8 mouse cellular contexts compared by ENCODE assay signal in genomic region chr5:139252910-139253245, GRCm38 (mm10). TPM values are rescaled to one million over a fixed set of nuclear protein-coding genes. Genes with fewer than 3 reads are reported as not detected.
DNase-seq lines count a peak whose midpoint lies in the region; ATAC-seq and TF ChIP-seq lines count a peak whose summit lies in the region.

No protein-coding gene starts in this region.

- H3K27me3 ChIP-seq in kidney, adult 2 months (replicated peaks; ENCODE audit: control insufficient read depth, insufficient read depth, low read length), result no peaks in the 10 kb centered on the region
- H3K27me3 ChIP-seq in MEL (ENCODE audit: control insufficient read depth in 1 of 2, insufficient read depth in 2 of 2, low read length in 2 of 2), result no peaks in the 10 kb centered on the region
- H3K27me3 ChIP-seq in forebrain, embryonic 14.5 days (replicated peaks; ENCODE audit: control insufficient read depth, insufficient read depth, low read length), result no peaks in the 10 kb centered on the region
- H3K27me3 ChIP-seq in liver, embryonic 14.5 days (ENCODE audit: control insufficient read depth, insufficient read depth, low read length), result no peaks in the 10 kb centered on the region
- no peaks in the 10 kb centered on the region for H3K27me3 ChIP-seq in stomach, embryonic 16.5 days (ENCODE audit: control insufficient read depth, insufficient read depth, low read length)

- TF ChIP-seq POLR2A in kidney, adult 2 months (IDR thresholded peaks at IDR 0.05; ENCODE audit: low read depth, low read length), result no peak
- no peak; a peak in 1 of 4 replicates for TF ChIP-seq POLR2A in MEL (IDR thresholded peaks at IDR 0.05; ENCODE audit: control insufficient read depth in 1 of 2, insufficient read depth in 1 of 2, low read depth in 1 of 2, low read length in 2 of 2, poor library complexity in 1 of 2)

- no peak; the same call in 1 of the 2 replicates for ATAC-seq in forebrain, embryonic 14.5 days
- peak; percentile 72 for ATAC-seq in liver, embryonic 14.5 days (ENCODE audit: insufficient read depth)
- ATAC-seq in stomach, embryonic 16.5 days (ENCODE audit: insufficient read depth, low FRiP score), result peak; percentile 20

- TF ChIP-seq RAD21 in MEL (IDR thresholded peaks at IDR 0.05; ENCODE audit: low read depth, low read length), result no peak

- under 1% methylated on average over 7 of the region's 7 CpGs for WGBS in kidney, adult 2 months
- whole genome bisulfite sequencing in forebrain, embryonic 14.5 days, result 1% methylated on average over 7 of the region's 7 CpGs
- 0% methylated on average over 7 of the region's 7 CpGs for WGBS in liver, embryonic 14.5 days (ENCODE audit: insufficient replicate concordance)
- under 1% methylated on average over 7 of the region's 7 CpGs for WGBS in stomach, embryonic 16.5 days

- H3K4me3 ChIP-seq in kidney, adult 2 months (ENCODE audit: insufficient read depth, low read depth, low read length), result peak overlapping the region; percentile 94
- H3K4me3 ChIP-seq in MEL (ENCODE audit: control insufficient read depth in 1 of 2, insufficient read depth in 1 of 2, low read depth in 2 of 2, low read length in 2 of 2), result peak overlapping the region; percentile 66 to 71
- peak overlapping the region; percentile 67 for H3K4me3 ChIP-seq in forebrain, embryonic 14.5 days (ENCODE audit: low read depth, low read length)
- H3K4me3 ChIP-seq in liver, embryonic 14.5 days (ENCODE audit: insufficient read depth in 1 of 2, low read depth in 2 of 2, low read length in 2 of 2), result peak overlapping the region; percentile 88 to 97
- H3K4me3 ChIP-seq in stomach, embryonic 16.5 days (replicated peaks; ENCODE audit: low read length), result peak overlapping the region; percentile 86

- peak overlapping the region; percentile 97 for H3K4me2 ChIP-seq in forebrain, embryonic 14.5 days (ENCODE audit: low read length)
- peak overlapping the region; percentile 99 for H3K4me2 ChIP-seq in liver, embryonic 14.5 days (ENCODE audit: low read depth)
- H3K4me2 ChIP-seq in stomach, embryonic 16.5 days (ENCODE audit: low read depth, low read length), result peak overlapping the region; percentile 93

- intact Hi-C loops in left cerebral cortex, postnatal 4 days (cut with DNase I), result no loop called here

- H3K4me1 ChIP-seq in kidney, adult 2 months (ENCODE audit: control insufficient read depth, insufficient read depth, low read length), result peaks cover 25% of the 10 kb centered on the region
- peaks cover 0 to 18% of the 10 kb centered on the region in 2 experiments; a peak in 3 of 4 replicates for H3K4me1 ChIP-seq in MEL (ENCODE audit: control insufficient read depth in 1 of 2, insufficient read depth in 2 of 2, low read length in 2 of 2)
- H3K4me1 ChIP-seq in forebrain, embryonic 14.5 days (ENCODE audit: control insufficient read depth, insufficient read depth, low read length), result peaks cover 13% of the 10 kb centered on the region
- peaks cover 17 to 47% of the 10 kb centered on the region in 2 experiments for H3K4me1 ChIP-seq in liver, embryonic 14.5 days (replicated peaks; ENCODE audit: control insufficient read depth in 2 of 2, insufficient read depth in 2 of 2, low read length in 1 of 2)
- peaks cover 31% of the 10 kb centered on the region for H3K4me1 ChIP-seq in stomach, embryonic 16.5 days (ENCODE audit: control insufficient read depth, insufficient read depth, low read length)

- TF ChIP-seq CTCF in kidney, adult 2 months (conservative IDR thresholded peaks at IDR 0.05; ENCODE audit: insufficient read depth, insufficient read length, low read depth, low read length), result no peak
- TF ChIP-seq CTCF in MEL (IDR thresholded peaks at IDR 0.05 in 2 of 3, conservative IDR thresholded peaks at IDR 0.05 in 1 of 3; ENCODE audit: control insufficient read depth in 1 of 3, insufficient read depth in 1 of 3, low read depth in 2 of 3, low read length in 3 of 3, poor library complexity in 1 of 3, severe bottlenecking in 1 of 3), result no peak
- TF ChIP-seq CTCF in liver, embryonic 14.5 days (IDR thresholded peaks at IDR 0.05; ENCODE audit: low read depth), result no peak; the same call in none of the 2 replicates

- H3K27ac ChIP-seq in kidney, adult 2 months (ENCODE audit: insufficient read depth, low read depth, low read length), result peak overlapping the region; percentile 65
- peak overlapping the region; percentile 77 for H3K27ac ChIP-seq in MEL (ENCODE audit: control insufficient read depth, low read depth, low read length)
- H3K27ac ChIP-seq in forebrain, embryonic 14.5 days (ENCODE audit: low read depth, low read length), result peak overlapping the region; percentile 91
- peak overlapping the region; percentile 89 for H3K27ac ChIP-seq in liver, embryonic 14.5 days
- peak overlapping the region; percentile 95 for H3K27ac ChIP-seq in stomach, embryonic 16.5 days (ENCODE audit: low read length)

- no peaks in the 10 kb centered on the region for H3K9me3 ChIP-seq in MEL (replicated peaks; ENCODE audit: insufficient read depth, low read length)
- no peaks in the 10 kb centered on the region for H3K9me3 ChIP-seq in forebrain, embryonic 14.5 days (replicated peaks; ENCODE audit: control insufficient read depth, low read length)
- no peaks in the 10 kb centered on the region for H3K9me3 ChIP-seq in liver, embryonic 14.5 days (ENCODE audit: control insufficient read depth, low read length)
- no peaks in the 10 kb centered on the region for H3K9me3 ChIP-seq in stomach, embryonic 16.5 days (replicated peaks; ENCODE audit: control insufficient read depth, low read length)

- no peaks in the 10 kb centered on the region for H3K36me3 ChIP-seq in kidney, adult 2 months (ENCODE audit: control insufficient read depth, insufficient read depth, low read length)
- peaks cover 2 to 8% of the 10 kb centered on the region in 2 experiments; a peak in 3 of 4 replicates for H3K36me3 ChIP-seq in MEL (ENCODE audit: control insufficient read depth in 1 of 2, insufficient read depth in 2 of 2, low read length in 2 of 2)
- peaks cover 41% of the 10 kb centered on the region for H3K36me3 ChIP-seq in forebrain, embryonic 14.5 days (ENCODE audit: control insufficient read depth, insufficient read depth, low read length)
- peaks cover 14% of the 10 kb centered on the region for H3K36me3 ChIP-seq in liver, embryonic 14.5 days (replicated peaks; ENCODE audit: control insufficient read depth, insufficient read depth, low read depth)
- 0 out of 2 replicates have a peak, but pooled peaks cover 7% of the 10 kb centered on the region for H3K36me3 ChIP-seq in stomach, embryonic 16.5 days (ENCODE audit: control insufficient read depth, insufficient read depth, low read length)

- TF ChIP-seq EP300 in MEL (IDR thresholded peaks at IDR 0.05; ENCODE audit: low read depth in 1 of 2, low read length in 2 of 2), result no peak
- TF ChIP-seq EP300 in liver, embryonic 14.5 days (IDR thresholded peaks at IDR 0.05; ENCODE audit: low read depth), result no peak

- DNase-seq in kidney, adult 2 months, result no peak
- no peak for DNase-seq in kidney, postnatal 4 days
- no peak for DNase-seq in MEL (ENCODE audit: low read depth, low spot score)
- DNase-seq in forebrain, embryonic 14.5 days (ENCODE audit: low spot score), result no peak
- DNase-seq in liver, embryonic 14.5 days (ENCODE audit: low read depth in 3 of 3, low spot score in 3 of 3), result peak in 2 of 3 experiments; percentile 63 to 66
- DNase-seq in left cerebral cortex, postnatal 4 days, result no peak
- DNase-seq in lung, postnatal 4 days, result no peak

- H3K9ac ChIP-seq in MEL (ENCODE audit: control insufficient read depth, low read depth, low read length, poor library complexity, severe bottlenecking), result peak overlapping the region; percentile 92
- H3K9ac ChIP-seq in forebrain, embryonic 14.5 days (ENCODE audit: low read length), result peak overlapping the region; percentile 82
- H3K9ac ChIP-seq in liver, embryonic 14.5 days (replicated peaks), result peak overlapping the region; percentile 82
- H3K9ac ChIP-seq in stomach, embryonic 16.5 days (ENCODE audit: low read length), result peak overlapping the region; percentile 93

- peaks cover 42% of the 10 kb centered on the region for H3K79me2 ChIP-seq in MEL (ENCODE audit: control insufficient read depth, insufficient read depth, low read length, poor library complexity)

TF ChIP-seq in MEL, 35 proteins besides CTCF, POLR2A, EP300 and RAD21:
- TF ChIP-seq E2F4 (IDR thresholded peaks at IDR 0.05; ENCODE audit: borderline replicate concordance, low read depth, low read length) (peak; percentile 50; the same call in 1 of the 2 replicates), TAL1 (IDR thresholded peaks at IDR 0.05; ENCODE audit: low read length) (no peak), HCFC1 (IDR thresholded peaks at IDR 0.05; ENCODE audit: low read depth, low read length) (0 out of 2 replicates have a peak, but pooled peaks have one; percentile 51), POLR2AphosphoS5 (IDR thresholded peaks at IDR 0.05; ENCODE audit: borderline replicate concordance, low read depth, low read length) (no peak)
TF ChIP-seq in MEL: peak in this region for 2.

RNA-seq across cellular contexts. Expression of gene Get4, which starts 0.8 kb away (rescaled TPM):
- 79.3 and 96.2 TPM in 2 replicates for polyA plus RNA-seq in kidney, adult 2 months (2012; rRNA removed)
- total RNA-seq in MEL (2012; rRNA removed), result 108 and 117 TPM in 2 replicates
- 100 to 1,000 TPM in 1 of 2 experiments, not detected in 1; 180 TPM for polyA plus RNA-seq in MEL (2012; ENCODE audit: insufficient read depth in 1 of 2, insufficient read length in 2 of 2, low read depth in 1 of 2, low replicate concordance in 2 of 2, missing spikeins in 1 of 2)
- polyA plus RNA-seq in forebrain, embryonic 14.5 days (2014; fragmentation: Nextera tagmentation; extraction: Ambion mirVana), result 114 and 125 TPM in 2 replicates
- 48.6 and 56.8 TPM in 2 replicates for polyA plus RNA-seq in liver, embryonic 14.5 days (2012; rRNA removed)
- 107 and 118 TPM in 2 replicates for polyA plus RNA-seq in liver, embryonic 14.5 days (2014; fragmentation: Nextera tagmentation; extraction: Ambion mirVana)
- 136 and 142 TPM in 2 replicates for polyA plus RNA-seq in stomach, embryonic 16.5 days (2015; fragmentation: Nextera tagmentation; extraction: Ambion mirVana)
- total RNA-seq in left cerebral cortex, postnatal 4 days (2021), result 10 to 100 TPM; 54.8 to 59.8 TPM

RNA-seq across cellular contexts. Expression of gene Sun1, which starts 52.4 kb away (rescaled TPM):
- 40.0 and 41.0 TPM in 2 replicates for polyA plus RNA-seq in kidney, adult 2 months (2012; rRNA removed)
- 71.1 and 71.3 TPM in 2 replicates for total RNA-seq in MEL (2012; rRNA removed)
- polyA plus RNA-seq in MEL (2012; ENCODE audit: insufficient read depth in 1 of 2, insufficient read length in 2 of 2, low read depth in 1 of 2, low replicate concordance in 2 of 2, missing spikeins in 1 of 2), result 10 to 100 TPM in 1 of 2 experiments, not detected in 1; 79.0 TPM
- 44.4 and 49.0 TPM in 2 replicates for polyA plus RNA-seq in forebrain, embryonic 14.5 days (2014; fragmentation: Nextera tagmentation; extraction: Ambion mirVana)
- polyA plus RNA-seq in liver, embryonic 14.5 days (2012; rRNA removed), result 15.4 and 17.9 TPM in 2 replicates
- 19.9 and 21.2 TPM in 2 replicates for polyA plus RNA-seq in liver, embryonic 14.5 days (2014; fragmentation: Nextera tagmentation; extraction: Ambion mirVana)
- 56.2 and 58.3 TPM in 2 replicates for polyA plus RNA-seq in stomach, embryonic 16.5 days (2015; fragmentation: Nextera tagmentation; extraction: Ambion mirVana)
- 10 to 100 TPM; 77.1 to 81.6 TPM for total RNA-seq in left cerebral cortex, postnatal 4 days (2021)

Comparison
In these comparisons a context has a peak if more than half of its experiments do, and no peak if none do; other contexts are left out.
1. DNase-seq: peak in liver, embryonic 14.5 days (2 of 3); none in kidney, adult 2 months (single experiment), kidney, postnatal 4 days (0 of 2), MEL (single experiment), forebrain, embryonic 14.5 days (single experiment), left cerebral cortex, postnatal 4 days (single experiment) and lung, postnatal 4 days (0 of 2).
2. Peak in every context shown above with its lines, with median percentiles within 50 percentile points of each other: H3K27ac ChIP-seq, H3K4me3 ChIP-seq, H3K9ac ChIP-seq and H3K4me2 ChIP-seq.